Mouse (Mus musculus): Measurements from ENCODE around the gene Kalrn. TPM values are rescaled to one million over a fixed set of nuclear protein-coding genes. Genes with fewer than 3 reads are reported as not detected.

The Kalrn gene
- polyA plus RNA-seq, 1 experiment from 2014 or later: 11.0 TPM

DNA sequence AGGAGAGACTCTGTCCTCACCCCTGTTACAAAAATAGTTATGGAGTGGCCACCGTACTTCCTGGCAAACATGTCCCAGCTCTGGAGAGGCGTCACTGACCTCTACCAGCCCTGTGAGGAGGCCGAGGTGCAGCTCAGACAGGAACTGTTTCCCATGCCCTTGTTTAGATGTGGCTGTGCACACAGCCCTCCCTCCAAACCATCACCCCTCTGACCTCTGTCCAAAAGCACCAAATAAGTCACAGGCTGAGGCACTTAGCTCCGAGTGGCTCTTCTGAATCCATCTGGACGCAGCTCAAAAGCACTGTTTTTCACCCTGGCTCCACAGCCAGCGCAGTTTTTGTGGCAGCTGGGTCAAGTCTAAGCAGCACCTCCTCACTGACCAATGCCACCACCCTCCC, 220.6 kb downstream of the Kalrn start:
- no peak overlapping the region for H3K27ac ChIP-seq
- no peaks in the 10 kb centered on the region for H3K9me3 ChIP-seq
- no peak overlapping the region for H3K4me3 ChIP-seq
- H3K4me1 ChIP-seq: peaks cover 9% of the 10 kb centered on the region
- H3K36me3 ChIP-seq (replicated peaks): peaks cover 9% of the 10 kb centered on the region
- WGBS: 65% methylated on average over 6 of the region's 6 CpGs
- no peak for DNase-seq (ENCODE audit: extremely low spot score, low spot score)
- H3K27me3 ChIP-seq (ENCODE audit: poor library complexity, severe bottlenecking): no peaks in the 10 kb centered on the region

DNA sequence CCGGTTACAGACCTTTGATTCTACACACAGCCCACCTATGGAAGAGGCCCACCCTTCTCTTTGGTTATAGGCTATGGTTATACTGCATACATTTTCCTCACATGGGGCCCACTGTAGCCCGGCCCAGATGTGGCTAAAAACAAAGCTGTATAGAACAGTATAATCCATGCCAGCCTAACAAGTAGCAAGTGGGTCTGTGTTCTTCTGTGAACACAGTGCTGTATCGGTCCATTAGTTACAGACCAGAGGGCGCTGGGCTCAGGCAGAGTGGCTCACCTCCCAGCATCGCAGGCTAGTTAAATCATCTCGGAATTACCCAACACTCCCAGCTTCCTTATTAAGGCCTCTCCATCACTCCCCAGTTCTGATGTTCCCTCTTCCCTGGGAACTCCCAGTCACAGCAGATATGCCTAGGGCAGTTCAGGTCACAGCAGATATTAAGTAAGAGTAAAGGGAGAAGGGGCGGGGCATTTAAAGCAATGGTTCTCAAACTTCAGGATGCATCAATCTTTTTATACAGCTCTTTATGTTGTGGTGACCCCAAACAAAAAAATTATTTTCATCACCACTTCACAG, 221.7 kb downstream of the Kalrn start:
- H3K4me1 ChIP-seq: peaks cover 13% of the 10 kb centered on the region
- 86% methylated on average over 7 of the region's 7 CpGs for WGBS

DNA sequence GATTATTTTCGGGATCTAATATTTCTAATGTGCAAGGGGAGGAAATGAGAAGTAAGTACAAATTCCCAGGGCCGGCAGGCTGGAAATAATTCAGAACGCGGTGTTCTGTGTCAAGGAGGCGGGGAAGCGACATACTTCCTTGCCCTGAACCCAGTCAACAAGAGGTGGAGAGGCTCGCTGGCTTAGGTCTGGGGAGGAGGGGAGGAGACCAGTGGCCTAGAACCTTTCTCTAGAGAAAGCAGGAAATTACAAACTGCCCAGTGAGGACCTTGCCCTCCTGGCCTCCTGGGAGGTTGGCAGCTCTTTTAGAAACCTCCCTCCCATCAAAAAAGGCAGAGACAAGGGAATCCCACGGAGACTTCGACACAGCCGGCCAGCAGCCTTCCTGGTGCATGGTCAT, 225.8 kb downstream of the Kalrn start:
- Histone ChIP-seq H3K4me3 (no peak overlapping the region), H3K27ac (0 out of 2 replicates have a peak overlapping the region, but pooled peaks have one; percentile 8)

More for the DNA sequence above, 221.7 kb downstream of the Kalrn start:
- Histone ChIP-seq H3K4me3 (no peak overlapping the region), H3K27ac (no peak overlapping the region), H3K36me3 (replicated peaks) (peaks cover 2% of the 10 kb centered on the region), H3K9me3 (no peaks in the 10 kb centered on the region), H3K27me3 (ENCODE audit: poor library complexity, severe bottlenecking) (no peaks in the 10 kb centered on the region)
- DNase-seq (ENCODE audit: extremely low spot score, low spot score): no peak

DNA sequence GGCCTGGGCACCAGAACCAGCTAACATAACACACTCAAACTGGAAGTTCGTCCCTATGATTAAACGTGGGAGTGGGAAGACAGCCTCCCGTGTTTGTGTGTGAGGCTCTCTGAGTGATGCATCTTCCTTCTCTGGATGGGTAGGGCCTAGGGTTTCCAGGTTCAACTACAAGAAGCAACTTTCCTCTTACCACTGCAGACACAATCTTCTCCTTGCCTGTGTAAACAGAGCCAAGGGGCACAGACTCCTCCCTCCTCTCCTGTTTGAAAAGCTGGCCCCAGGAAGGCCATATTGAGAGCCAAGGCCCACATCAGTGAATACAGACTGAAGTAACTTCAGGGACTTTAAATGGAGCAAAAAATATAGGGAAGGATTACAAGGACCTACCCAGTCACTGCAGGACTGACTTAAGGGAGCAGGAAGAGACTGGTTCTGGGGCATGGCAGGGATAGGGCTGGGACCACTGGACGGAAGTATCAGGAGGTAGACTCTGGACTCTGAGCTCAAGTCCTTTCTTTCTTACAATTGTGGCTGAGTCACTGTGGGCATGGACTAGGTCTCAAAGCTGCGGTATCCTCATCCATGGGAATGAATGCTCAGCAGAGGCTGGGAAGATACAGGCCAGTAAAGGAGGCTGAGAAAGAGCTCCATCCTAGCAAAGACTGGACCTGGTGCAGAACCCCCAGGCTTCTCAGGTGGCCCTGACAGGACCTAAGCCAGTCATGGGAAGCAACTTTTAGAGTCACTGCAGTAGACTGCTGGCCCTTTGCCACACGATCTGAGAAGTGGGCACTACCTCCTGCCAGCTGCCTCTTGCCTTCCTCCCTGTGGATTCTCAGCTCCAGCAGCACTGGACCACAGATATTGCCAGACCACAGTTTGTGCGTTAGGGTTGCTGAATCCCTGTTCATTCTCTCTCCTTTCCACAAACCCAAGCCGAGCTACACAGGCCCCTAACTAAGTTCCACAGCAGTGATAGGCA, 228.1 kb downstream of the Kalrn start:
- no peak for DNase-seq (ENCODE audit: extremely low spot score, low spot score)
- Histone ChIP-seq H3K9me3 (no peaks in the 10 kb centered on the region), H3K36me3 (replicated peaks) (no peaks in the 10 kb centered on the region; the same call in 1 of the 2 replicates), H3K27me3 (ENCODE audit: poor library complexity, severe bottlenecking) (no peaks in the 10 kb centered on the region), H3K4me1 (peaks cover 9% of the 10 kb centered on the region), H3K27ac (no peak overlapping the region), H3K4me3 (no peak overlapping the region)
- WGBS: 91% methylated on average over 8 of the region's 8 CpGs

More for the DNA sequence above, 225.8 kb downstream of the Kalrn start:
- WGBS: 83% methylated on average over 10 of the region's 10 CpGs
- H3K27me3 ChIP-seq (ENCODE audit: poor library complexity, severe bottlenecking): no peaks in the 10 kb centered on the region
- peaks cover 7% of the 10 kb centered on the region for H3K4me1 ChIP-seq
- no peak for DNase-seq (ENCODE audit: extremely low spot score, low spot score)
- no peaks in the 10 kb centered on the region; the same call in 1 of the 2 replicates for H3K36me3 ChIP-seq (replicated peaks)
- H3K9me3 ChIP-seq: no peaks in the 10 kb centered on the region

DNA sequence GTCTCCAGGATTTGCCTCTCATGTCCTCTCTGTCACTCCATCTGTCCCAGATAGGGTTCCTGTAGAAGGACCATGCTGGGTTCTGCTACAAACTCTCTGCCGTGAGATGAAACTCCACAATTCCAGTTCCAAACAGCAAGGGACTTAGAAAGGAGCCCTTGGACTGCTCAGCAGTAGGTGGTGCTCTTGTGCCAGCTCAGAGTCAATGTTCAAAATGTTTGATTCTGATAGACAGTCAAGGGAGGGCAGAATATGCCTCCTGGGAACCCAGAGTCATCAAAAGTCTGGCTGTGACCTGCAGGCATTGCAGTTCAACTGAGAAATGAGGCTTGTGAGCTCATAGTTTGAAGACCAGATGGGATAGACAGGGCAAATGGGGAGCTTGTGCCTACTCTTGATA, 229.4 kb downstream of the Kalrn start:
- Histone ChIP-seq H3K27ac (no peak overlapping the region), H3K4me3 (no peak overlapping the region), H3K4me1 (peaks cover 9% of the 10 kb centered on the region), H3K36me3 (replicated peaks) (no peaks in the 10 kb centered on the region), H3K9me3 (no peaks in the 10 kb centered on the region), H3K27me3 (ENCODE audit: poor library complexity, severe bottlenecking) (no peaks in the 10 kb centered on the region)
- 64% methylated on average over 1 of the region's 1 CpGs for WGBS
- no peak for DNase-seq (ENCODE audit: extremely low spot score, low spot score)

DNA sequence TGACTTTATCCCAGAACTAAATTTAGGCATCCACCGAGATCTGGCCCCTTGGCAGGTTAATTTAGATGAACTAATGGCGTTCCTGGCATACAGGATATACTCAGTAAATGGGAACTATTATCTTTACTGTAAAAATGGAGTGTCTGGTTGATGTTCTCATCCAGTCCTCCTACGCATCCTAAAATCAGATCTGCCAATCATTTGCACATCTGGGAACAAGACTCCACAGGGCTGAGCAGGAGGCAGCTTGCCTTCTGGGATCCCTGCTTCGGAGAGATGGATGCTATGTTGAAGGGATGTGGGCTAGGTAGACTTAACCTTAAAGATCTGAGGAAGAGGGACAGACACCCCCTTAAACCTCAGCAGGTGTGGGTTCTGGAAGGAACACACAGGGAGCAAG, 230.2 kb downstream of the Kalrn start:
- H3K4me3 ChIP-seq: no peak overlapping the region
- no peaks in the 10 kb centered on the region for H3K9me3 ChIP-seq
- DNase-seq (ENCODE audit: extremely low spot score, low spot score): no peak
- no peaks in the 10 kb centered on the region for H3K36me3 ChIP-seq (replicated peaks)
- 91% methylated on average over 4 of the region's 4 CpGs for WGBS
- no peaks in the 10 kb centered on the region for H3K27me3 ChIP-seq (ENCODE audit: poor library complexity, severe bottlenecking)
- H3K4me1 ChIP-seq: peaks cover 9% of the 10 kb centered on the region
- no peak overlapping the region for H3K27ac ChIP-seq

DNA sequence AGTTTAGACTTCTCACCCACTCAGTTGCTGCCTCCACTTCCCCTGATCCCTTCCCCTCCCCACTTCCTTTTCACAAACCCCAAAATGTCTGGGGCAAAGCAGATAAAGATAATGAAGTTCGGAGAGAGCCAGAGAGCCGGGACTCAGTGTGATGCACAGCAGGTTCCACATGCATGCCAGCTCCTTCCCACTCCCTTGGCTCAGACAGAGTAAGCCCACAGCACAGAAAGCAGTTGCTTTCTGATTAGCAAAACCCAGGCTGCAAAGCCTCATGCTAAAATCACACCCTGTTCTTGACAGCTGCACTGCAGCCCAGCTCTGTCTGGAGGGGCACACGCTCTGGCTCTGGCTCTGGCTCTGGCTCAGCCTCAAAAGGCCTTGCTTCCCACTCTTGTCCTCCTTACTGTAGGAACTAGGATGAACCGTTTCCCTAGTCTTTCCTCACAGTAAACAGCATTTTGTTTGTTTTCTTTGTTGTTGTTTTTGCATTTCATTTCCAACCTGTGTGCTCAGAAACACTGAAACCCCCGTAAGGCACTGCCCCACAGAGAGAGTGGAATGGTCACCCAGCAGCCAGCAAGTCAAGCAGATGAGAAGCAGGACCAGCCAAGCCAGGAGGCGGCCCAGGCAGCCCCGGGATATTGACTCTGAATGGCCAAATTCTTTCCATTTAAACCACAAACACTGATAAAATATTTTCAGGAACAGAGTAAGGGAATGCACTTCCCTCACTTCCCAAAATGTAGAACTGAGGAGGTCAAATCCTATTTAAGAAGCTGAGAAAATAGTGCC, 230.8 kb downstream of the Kalrn start:
- no peak for DNase-seq (ENCODE audit: extremely low spot score, low spot score)
- Histone ChIP-seq H3K9me3 (no peaks in the 10 kb centered on the region), H3K27me3 (ENCODE audit: poor library complexity, severe bottlenecking) (no peaks in the 10 kb centered on the region), H3K36me3 (replicated peaks) (no peaks in the 10 kb centered on the region), H3K4me3 (no peak overlapping the region), H3K4me1 (peaks cover 12% of the 10 kb centered on the region), H3K27ac (no peak overlapping the region)
- WGBS: 79% methylated on average over 7 of the region's 7 CpGs

DNA sequence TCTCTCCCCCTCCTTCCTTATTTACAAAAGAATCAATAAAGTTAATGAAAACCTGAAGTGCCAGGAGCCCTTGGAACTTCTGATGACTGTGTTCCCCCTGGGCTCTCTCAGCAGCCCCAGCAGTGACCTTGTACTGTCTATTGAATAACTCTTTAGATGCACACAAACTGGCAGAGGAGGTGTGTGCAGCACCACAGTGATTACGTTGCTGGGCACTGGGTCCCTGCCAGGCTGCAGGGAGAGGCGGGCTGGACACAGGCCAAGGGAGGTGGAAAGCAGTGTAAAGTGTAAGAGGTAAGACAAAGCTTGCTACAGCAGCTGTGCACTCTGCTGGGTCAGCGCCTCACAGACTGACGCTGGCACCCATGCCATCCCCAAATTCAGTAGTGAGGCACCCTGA, 238.4 kb downstream of the Kalrn start:
- Histone ChIP-seq H3K4me1 (peaks cover 36% of the 10 kb centered on the region), H3K36me3 (replicated peaks) (peaks cover 8% of the 10 kb centered on the region), H3K27me3 (ENCODE audit: poor library complexity, severe bottlenecking) (no peaks in the 10 kb centered on the region), H3K9me3 (no peaks in the 10 kb centered on the region), H3K27ac (no peak overlapping the region), H3K4me3 (no peak overlapping the region)
- WGBS: 76% methylated on average over 4 of the region's 4 CpGs
- no peak for DNase-seq (ENCODE audit: extremely low spot score, low spot score)

DNA sequence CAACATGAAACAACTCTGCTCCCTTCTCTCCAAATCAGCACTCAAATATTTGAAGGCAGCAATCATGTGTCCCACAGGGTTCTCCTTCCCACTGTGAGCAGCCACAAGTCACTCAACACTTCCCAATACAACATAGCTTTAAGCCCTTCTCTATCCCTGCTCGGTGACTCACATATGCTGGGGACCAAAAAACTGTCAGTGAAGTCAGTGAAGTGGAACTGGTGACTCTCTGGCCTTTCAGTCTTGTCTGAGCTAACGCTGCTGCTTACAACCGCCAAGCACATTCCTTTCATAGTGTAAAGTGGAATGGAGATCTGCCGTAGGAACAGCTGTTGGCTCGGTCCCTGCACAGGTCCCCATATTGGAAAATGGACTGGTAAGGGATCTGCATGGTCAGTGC, 241.7 kb downstream of the Kalrn start:
- no peak overlapping the region for H3K27ac ChIP-seq
- no peak overlapping the region for H3K4me3 ChIP-seq
- no peak for DNase-seq (ENCODE audit: extremely low spot score, low spot score)
- no peaks in the 10 kb centered on the region for H3K27me3 ChIP-seq (ENCODE audit: poor library complexity, severe bottlenecking)
- 65% methylated on average over 5 of the region's 5 CpGs for WGBS
- peaks cover 32% of the 10 kb centered on the region for H3K4me1 ChIP-seq
- H3K9me3 ChIP-seq: no peaks in the 10 kb centered on the region
- H3K36me3 ChIP-seq (replicated peaks): peaks cover 8% of the 10 kb centered on the region

DNA sequence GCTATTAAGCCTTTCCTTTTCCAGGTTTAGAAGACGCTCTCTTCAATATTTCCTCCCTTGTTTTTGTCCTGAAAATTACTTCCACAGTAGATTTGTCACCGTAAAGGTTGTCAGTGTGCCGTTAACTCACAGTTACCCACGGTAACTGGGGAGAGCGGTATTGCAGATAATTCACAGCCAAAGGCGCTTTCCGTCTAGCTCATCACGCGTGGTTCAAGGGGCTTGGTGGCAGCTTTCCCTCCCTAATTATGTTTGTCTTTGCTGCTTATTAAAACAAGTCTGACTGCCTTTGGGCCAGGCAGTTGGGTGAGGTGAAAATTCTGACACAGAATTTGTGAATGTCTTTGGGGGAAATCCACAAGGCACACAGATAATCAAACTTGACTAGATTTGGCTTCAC, 243.5 kb downstream of the Kalrn start:
- Histone ChIP-seq H3K27me3 (ENCODE audit: poor library complexity, severe bottlenecking) (no peaks in the 10 kb centered on the region), H3K4me3 (no peak overlapping the region), H3K27ac (no peak overlapping the region), H3K9me3 (no peaks in the 10 kb centered on the region), H3K4me1 (peaks cover 29% of the 10 kb centered on the region), H3K36me3 (replicated peaks) (peaks cover 8% of the 10 kb centered on the region)
- no peak for DNase-seq (ENCODE audit: extremely low spot score, low spot score)
- 85% methylated on average over 9 of the region's 9 CpGs for WGBS

DNA sequence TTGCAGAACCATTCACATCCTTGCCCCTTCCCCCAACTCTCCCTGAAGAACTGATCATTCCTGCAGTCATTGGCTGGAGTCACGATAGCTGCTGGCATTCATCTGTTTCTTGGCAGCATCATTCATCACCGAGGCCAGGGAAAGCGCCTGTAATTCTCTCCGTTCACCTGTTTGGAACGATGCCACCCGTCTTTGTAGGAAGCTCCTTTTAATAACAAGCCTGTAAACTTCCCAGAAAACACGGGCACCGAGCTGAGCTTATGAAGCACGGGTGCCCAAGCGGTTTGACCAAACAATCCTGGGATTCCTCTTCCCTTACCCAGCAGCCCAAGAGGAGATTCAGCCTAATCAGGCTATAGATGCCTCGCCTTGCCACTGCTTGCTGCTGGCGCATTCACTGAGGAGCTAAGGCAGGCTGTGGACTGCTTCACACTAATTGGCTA, 243.9 kb downstream of the Kalrn start:
- Histone ChIP-seq H3K9me3 (no peaks in the 10 kb centered on the region), H3K27ac (no peak overlapping the region), H3K4me1 (peaks cover 28% of the 10 kb centered on the region), H3K36me3 (replicated peaks) (peaks cover 8% of the 10 kb centered on the region), H3K27me3 (ENCODE audit: poor library complexity, severe bottlenecking) (no peaks in the 10 kb centered on the region), H3K4me3 (no peak overlapping the region)
- 78% methylated on average over 12 of the region's 12 CpGs for WGBS
- DNase-seq (ENCODE audit: extremely low spot score, low spot score): no peak

DNA sequence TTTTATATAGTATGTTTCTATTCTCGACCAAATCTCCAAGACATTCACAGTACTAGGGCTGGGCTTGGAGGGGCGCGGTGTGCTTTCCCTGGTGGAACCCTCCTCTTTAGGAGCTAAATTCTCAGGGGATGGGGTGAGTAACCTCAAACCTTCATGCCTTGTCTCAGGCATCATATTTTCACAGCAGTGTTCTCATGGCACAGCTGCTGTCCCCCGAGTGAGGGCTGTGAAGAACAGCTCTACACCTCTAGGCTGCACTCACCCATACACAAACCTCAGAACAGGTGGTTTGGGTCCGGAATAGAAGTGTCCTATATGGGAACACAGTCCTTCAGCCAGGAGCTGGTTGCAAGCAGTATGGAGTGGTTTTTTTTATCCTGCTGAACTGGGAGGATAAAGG, 245.4 kb downstream of the Kalrn start:
- Histone ChIP-seq H3K36me3 (replicated peaks) (peaks cover 8% of the 10 kb centered on the region), H3K27me3 (ENCODE audit: poor library complexity, severe bottlenecking) (no peaks in the 10 kb centered on the region), H3K9me3 (no peaks in the 10 kb centered on the region), H3K27ac (no peak overlapping the region), H3K4me3 (no peak overlapping the region), H3K4me1 (peaks cover 28% of the 10 kb centered on the region)
- 84% methylated on average over 5 of the region's 5 CpGs for WGBS
- DNase-seq (ENCODE audit: extremely low spot score, low spot score): no peak
